Mouse (Mus musculus): Measurements from ENCODE around the gene Krt6b. TPM values are rescaled to one million over a fixed set of nuclear protein-coding genes. Genes with fewer than 3 reads are reported as not detected.
"Not testable (repeated sequence)": the region's sequence is repeated elsewhere in the genome, so short reads cannot be mapped to it uniquely, and the experiment has no call there.

Gene Krt6b
- total RNA-seq (2021): not detected

DNA sequence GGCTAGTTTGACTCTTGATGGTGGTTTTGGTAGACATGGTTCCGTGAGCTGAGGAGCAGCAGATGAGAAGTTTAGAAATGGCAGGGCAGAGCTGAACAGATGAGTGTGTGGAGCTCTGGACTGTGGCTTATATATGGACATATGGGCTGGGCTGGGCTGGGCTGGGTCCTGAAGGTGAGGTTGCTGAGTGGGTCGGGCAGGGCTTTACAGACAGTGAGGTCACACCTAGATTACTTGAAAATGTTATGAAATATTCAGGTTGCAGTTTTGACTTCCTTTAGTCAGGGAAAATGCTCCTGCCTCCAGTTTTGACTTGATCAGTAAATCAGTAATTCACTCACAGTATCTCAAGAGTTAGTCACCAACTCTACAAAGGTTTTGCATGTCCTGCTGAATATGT lies at the start of gene Krt6b:
Krt6b (minus strand) TSS at position 101 of the 400 bp plus-strand sequence.
- DNase-seq (ENCODE audit: low spot score): no peak
- intact Hi-C loops (cut with DNase I): no loop called here

- intact Hi-C loops (cut with DNase I): no loop called here
- no peak for DNase-seq (ENCODE audit: low spot score)
Measured at GRCm38 (mm10) chr15:101724686-101725085, 44.6 kb upstream of the Krt6b start.

- DNase-seq (ENCODE audit: low spot score): no peak
- intact Hi-C loops (cut with DNase I): no loop called here
Measured at GRCm38 (mm10) chr15:101715831-101716230, 35.7 kb upstream of the Krt6b start.

GRCm38 (mm10) chr15:101714356-101714755 lies 34.3 kb upstream of the Krt6b start:
- intact Hi-C loops (cut with DNase I): no loop called here
- no peak for DNase-seq (ENCODE audit: low spot score)

DNA sequence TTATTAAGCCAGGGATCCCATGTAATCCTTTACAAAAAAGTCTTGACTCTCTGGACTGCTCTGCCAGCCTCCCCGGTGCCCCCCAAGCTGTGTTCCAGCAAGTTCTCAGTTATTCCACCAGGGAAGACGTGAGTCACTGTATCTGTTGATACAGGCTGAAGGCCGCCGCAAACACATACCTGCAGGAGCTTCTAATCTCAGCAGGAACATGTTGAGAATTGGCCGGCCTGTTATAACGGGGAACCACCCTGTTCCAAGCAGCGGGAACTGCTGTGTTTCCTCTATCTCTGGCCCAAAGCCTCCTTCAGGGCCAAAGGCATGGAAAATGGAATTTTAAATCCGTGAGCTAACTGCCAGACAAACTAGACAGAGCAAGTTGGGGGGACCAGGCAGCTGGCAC lies 33.6 kb upstream of the Krt6b start:
- intact Hi-C loops (cut with DNase I): no loop called here
- DNase-seq (ENCODE audit: low spot score): no peak

DNA sequence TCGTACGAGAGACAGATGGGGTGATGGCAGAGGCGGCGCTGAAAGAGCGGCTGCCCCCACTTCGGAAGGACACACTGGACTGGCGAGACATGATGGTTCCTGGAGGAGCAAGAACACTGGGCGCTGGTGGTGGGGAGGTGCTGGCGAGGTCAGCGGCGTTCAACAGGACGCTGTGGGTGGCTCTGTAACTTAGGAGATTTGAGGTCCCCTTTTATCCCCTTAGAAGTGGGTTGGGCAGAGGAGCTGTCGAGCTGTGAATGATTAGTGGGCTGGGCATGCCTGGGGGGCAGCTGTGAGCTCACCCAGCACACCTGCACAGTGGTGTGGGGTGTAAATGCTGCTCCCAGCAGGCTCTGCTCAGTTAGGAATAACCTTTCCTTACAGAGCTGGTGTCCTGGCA lies 32.6 kb upstream of the Krt6b start, which contains the start of gene Krt5:
Krt5 (minus strand) TSS at position 179 of the 400 bp plus-strand sequence.
- intact Hi-C loops (cut with DNase I): no loop called here
- DNase-seq (ENCODE audit: low spot score): no peak

DNA sequence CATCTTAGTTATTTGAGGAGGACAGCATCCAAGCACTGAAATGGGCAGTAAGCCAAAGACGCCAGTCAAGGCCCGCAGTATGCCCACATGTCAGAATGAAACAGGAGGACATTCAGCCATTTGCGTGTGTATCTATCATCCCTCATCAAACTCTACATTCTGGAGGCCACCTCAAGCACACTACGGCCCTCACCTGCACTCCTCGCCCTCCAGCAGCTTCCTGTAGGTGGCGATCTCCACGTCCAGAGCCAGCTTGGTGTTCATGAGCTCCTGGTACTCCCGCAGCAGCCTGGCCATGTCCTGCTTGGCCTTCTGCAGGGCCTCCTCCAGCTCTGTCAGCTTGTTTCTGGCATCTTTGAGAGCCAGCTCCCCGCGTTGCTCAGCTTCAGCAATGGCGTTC lies 28.6 kb upstream of the Krt6b start:
- intact Hi-C loops (cut with DNase I): no loop called here
- DNase-seq (ENCODE audit: low spot score): no peak

- no peak for DNase-seq (ENCODE audit: low spot score)
- intact Hi-C loops (cut with DNase I): no loop called here
Measured at GRCm38 (mm10) chr15:101707454-101707853, 27.4 kb upstream of the Krt6b start.

DNA sequence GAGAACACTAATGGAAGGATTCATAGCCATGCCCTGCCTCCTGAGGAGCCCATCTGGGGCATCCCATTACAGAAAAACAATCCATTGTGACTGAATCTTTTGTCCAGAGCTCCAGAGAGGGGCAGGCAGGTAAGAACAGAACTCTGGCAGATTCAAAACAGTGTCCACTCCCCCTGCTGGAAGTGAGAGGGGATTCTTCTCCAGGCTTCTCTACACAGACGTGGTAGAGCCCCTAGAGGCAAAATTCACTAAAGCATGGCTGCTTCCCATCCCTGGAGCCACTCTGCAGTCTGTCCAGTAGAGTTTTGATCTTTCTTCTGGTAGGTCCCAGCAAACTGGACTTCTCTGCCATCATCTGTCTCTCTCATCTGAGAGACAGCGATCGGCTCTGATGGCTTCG lies 24.0 kb upstream of the Krt6b start:
- DNase-seq (ENCODE audit: low spot score): no peak
- intact Hi-C loops (cut with DNase I): no loop called here

- intact Hi-C loops (cut with DNase I): no loop called here
- DNase-seq (ENCODE audit: low spot score): no peak
Measured at GRCm38 (mm10) chr15:101702380-101702779, 22.3 kb upstream of the Krt6b start.

- intact Hi-C loops (cut with DNase I): no loop called here
Measured at GRCm38 (mm10) chr15:101699866-101700265, 19.8 kb upstream of the Krt6b start.

GRCm38 (mm10) chr15:101699192-101699591 lies 19.1 kb upstream of the Krt6b start:
- intact Hi-C loops (cut with DNase I): no loop called here
- DNase-seq (ENCODE audit: low spot score): no peak

More at GRCm38 (mm10) chr15:101699866-101700265, 19.8 kb upstream of the Krt6b start:
- no peak for DNase-seq (ENCODE audit: low spot score)

DNA sequence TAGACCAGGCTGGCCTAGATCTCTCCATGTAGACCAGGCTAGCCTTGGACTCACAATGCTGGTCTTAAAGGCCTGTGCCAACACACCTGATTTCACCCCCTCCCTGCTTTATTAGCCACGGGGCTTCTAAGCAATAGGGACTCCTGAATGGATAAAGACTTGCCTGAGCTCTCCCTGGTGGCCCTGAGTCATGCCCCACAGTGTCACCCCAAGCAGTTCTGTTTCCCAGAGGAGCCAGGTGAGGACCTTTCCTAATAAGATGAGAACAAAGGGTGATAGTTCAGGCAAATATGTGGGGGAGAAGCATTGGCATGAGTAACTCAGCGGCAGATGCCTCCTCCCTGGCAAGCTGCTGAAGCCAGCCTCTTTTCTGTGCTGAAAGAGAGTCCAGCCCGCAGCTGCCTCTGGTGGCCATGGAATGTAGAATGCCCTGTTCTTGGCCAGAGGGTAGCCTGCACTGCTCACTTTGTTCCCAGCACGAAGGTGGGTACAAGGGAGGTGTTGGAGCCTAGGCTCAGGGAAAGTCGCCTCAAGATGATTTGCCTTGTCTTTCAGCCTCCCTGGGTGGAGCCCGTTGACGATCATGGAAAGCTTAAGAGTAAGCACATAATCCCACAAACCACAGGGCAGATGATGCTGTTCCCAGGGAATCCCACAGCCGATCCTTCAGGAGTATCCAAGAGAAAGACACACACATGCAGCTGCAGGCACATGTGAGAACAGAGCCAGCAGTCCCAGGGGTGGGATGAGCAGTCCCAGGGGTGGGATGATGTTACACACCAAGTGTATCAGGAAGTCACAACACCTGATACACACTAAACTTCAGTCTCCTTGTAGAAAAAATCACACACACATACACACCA lies 17.5 kb upstream of the Krt6b start:
- DNase-seq (ENCODE audit: low spot score): no peak
- intact Hi-C loops (cut with DNase I): no loop called here

GRCm38 (mm10) chr15:101694207-101694606 lies 14.1 kb upstream of the Krt6b start, which contains the start of gene Krt6a:
TSS of gene Krt6a (minus strand) at chr15:101694307.
- no peak for DNase-seq (ENCODE audit: low spot score)
- intact Hi-C loops (cut with DNase I): no loop called here

DNA sequence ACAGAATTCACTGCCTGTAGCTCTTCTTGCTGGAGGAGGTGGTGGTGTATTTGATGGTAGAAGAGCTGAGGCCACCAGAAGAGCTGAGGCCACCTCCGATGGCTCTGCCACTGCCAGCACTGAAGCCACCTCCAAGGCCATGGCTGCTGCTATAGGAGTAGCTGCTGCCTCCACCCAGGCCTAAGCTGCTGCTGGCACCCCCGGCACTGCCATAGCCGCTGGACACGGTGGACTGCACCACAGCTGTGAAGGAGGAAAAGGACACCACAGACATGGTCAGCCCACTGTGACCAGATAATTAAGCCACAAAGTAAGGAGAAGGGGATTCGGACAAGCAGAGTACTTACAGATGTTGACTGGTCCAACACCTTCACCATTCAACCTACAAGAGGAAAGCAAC lies 10.4 kb upstream of the Krt6b start:
- intact Hi-C loops (cut with DNase I); DNase-seq (ENCODE audit: low spot score): not testable (repeated sequence)

DNA sequence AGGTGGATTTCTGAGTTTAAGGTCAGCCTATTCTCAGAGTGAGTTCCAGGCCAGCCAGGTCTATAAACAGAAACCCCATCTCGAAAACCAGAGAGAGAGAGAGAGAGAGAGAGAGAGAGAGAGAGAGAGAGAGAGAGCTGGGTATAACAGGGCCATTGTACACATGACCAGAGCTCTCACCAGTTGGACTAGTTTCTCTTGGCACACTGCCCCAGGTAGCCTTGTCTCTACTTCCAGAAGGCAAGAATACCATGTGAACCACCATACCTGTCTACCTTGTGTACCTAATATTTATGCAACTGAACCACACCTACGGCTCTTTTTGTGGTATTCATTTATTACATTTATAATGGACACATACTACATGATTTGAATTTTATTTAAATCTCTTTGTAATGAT lies 8.1 kb upstream of the Krt6b start:
- DNase-seq (ENCODE audit: low spot score): no peak

GRCm38 (mm10) chr15:101675978-101676377 lies 4.1 kb downstream of the Krt6b start:
- intact Hi-C loops (cut with DNase I): no loop called here
- DNase-seq (ENCODE audit: low spot score): no peak

More for the DNA sequence above, 8.1 kb upstream of the Krt6b start:
- intact Hi-C loops (cut with DNase I): no loop called here

DNA sequence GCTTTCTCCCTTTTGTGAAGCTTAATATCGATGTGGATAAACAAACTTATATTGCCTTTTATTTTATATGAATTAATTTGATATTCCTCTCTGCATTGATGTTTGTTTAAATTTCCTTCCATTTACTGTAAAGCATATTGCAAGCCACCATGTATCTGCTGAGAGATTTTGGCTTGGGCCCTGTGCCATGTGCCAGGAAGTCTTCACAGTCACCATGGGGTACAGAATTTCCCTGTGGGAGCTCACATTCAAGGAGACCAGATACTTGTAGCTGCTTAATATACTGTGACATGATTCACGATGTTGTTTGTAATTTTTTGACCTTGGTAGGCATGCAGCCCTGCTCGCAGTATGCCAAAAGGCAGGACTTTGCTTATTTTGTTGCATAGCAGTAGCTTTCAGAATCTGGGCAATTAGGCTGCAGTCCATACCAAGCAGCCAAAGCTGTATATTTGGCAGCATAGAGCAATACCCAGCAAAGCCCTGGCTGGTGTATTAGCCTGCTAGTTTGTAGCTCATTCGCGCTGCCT lies 27.3 kb downstream of the Krt6b start:
- DNase-seq (ENCODE audit: low spot score): no peak
- intact Hi-C loops (cut with DNase I): no loop called here

DNA sequence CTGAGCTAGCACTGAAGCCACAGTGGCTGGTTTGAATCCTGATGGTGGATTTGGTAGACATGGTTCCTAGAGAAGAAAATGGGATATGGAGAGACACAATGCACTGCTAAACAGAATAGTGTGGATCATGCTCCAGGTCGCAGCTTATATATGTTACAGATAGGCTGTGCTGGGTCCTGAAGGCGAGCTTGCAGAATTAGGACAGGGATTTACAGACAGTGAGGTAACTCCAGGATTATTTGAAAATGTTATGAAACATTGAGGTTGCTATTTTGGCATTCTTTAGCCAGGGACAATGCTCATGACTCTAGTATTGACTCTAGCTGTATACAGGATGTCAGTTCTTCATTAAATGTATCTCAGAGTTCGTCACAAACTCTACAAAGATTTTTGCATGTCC lies 32.8 kb downstream of the Krt6b start, which contains the start of gene Gm5478:
Gm5478 (minus strand) TSS at position 101 of the 400 bp plus-strand sequence.
- DNase-seq (ENCODE audit: low spot score): no peak
- intact Hi-C loops (cut with DNase I): no loop called here

DNA sequence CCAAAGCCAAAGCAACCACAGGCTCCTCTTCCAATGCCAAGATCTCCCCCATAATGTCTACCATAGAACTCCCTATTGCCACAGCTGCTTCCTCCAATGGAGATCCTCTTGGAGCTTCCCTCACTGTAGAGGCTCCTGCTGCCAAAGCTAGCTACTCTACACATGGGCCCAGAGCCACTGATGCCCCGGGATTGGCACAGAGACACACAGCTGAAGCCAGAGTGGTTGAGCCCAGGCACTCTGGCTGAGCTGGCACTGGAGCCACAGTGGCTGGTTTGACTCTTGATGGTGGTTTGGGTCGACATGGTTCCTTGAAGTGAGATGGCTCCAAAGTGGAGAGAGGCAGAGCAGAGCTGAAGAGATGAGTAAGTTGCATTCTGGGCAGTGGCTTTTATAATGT lies 52.2 kb downstream of the Krt6b start, which contains the start of gene Gm5414:
Gm5414 (minus strand) TSS at position 305 of the 400 bp plus-strand sequence.
- intact Hi-C loops (cut with DNase I): no loop called here

More for the DNA sequence above, 52.2 kb downstream of the Krt6b start, which contains the start of gene Gm5414:
- DNase-seq (ENCODE audit: low spot score): no peak

Measured in heart, postnatal 25 days (tissue).